Mouse (Mus musculus) small intestine, adult 2 months (tissue): ENCODE results near the gene Mast4.

Experiments used
- CTCF ChIP-seq: fragments of 200-500 bp; IDR thresholded peaks from 2 replicates; pipeline ENCODE4 v1.5.1; 2012; ENCODE audit warnings: low read depth, mild to moderate bottlenecking, control low read depth, inconsistent platforms, low read length, moderate library complexity, mixed read lengths; ENCODE audit not compliant: insufficient replicate concordance, insufficient read length; ENCODE audit errors: extremely low read depth
- POLR2A ChIP-seq: fragments of 200-500 bp; IDR thresholded peaks from 2 replicates; pipeline ENCODE4 v1.6.1; 2012; ENCODE audit warnings: low read depth, mild to moderate bottlenecking, control low read depth, inconsistent platforms, low read length, moderate library complexity

DNA sequence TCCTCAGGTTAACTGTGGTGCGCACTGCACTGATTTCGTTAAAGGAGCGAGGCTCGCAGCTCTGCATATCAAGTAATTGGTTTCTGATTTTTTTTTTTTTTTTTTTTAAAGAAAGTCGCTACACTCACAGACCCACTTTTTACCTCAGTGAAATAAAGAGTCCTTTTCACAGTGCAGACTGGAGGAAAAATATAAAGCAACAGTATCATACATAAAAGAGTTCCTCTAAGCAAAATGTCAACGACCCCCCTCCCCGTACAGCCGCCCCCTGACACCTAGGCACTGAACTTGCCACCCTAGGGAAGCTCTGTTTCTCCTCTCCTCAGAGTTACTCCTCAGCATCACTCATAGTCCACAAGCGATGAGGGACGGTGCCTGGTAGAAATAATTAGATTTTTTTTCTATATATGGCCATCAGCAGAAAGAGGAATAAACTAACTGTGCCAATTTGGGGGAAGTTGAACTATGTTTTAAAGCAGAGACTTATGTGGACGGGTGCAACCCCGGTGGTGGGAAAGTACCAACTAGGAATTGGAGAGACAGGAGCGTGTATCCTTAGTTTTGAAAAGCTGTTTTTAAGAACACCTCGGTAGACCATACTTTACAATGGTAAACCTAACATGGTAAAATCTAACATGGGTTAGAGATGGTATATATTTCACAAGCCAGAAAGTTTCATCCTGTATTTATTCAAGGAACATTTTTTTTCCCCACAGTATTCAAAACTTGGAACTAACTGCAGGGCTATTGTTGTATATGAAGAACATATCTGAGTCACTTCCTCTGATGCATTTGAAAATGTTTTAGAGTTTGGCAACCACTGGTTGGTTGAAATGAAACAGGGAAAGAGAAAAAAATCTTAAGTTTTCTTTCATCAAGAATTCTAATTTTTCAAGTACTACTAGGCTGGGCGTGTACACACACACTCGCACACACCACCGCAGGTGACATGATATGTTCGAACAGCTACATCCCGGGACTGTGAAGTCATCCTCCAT, 375.7 kb downstream of the Mast4 start:
- no peak for TF ChIP-seq POLR2A
- no peak for TF ChIP-seq CTCF
